Mouse (Mus musculus) embryonic facial prominence, embryonic 15.5 days (tissue): ENCODE measurements around the gene Ugt1a5. TPM values are rescaled to one million over a fixed set of nuclear protein-coding genes. Genes with fewer than 3 reads are reported as not detected.

Experiments
- ATAC-seq: fragments of 200-750 bp; cut with Nextera tagmentation; 2 replicates; pipeline ENCODE4 v1.8.0; 2017; ENCODE audit warnings: low read depth, moderate TSS enrichment; ENCODE audit not compliant: insufficient number of reproducible peaks, low FRiP score, low TSS enrichment
- H3K27ac ChIP-seq: fragments of 300-500 bp; sonication (generic); replicated peaks from 2 replicates; pipeline ENCODE4 v1.5.1; 2015; ENCODE audit warnings: mild to moderate bottlenecking, inconsistent platforms
- H3K27me3 ChIP-seq: fragments of 300-500 bp; sonication (generic); 2 replicates; pipeline ENCODE4 v1.6.1; 2015; ENCODE audit warnings: inconsistent platforms
- H3K36me3 ChIP-seq: fragments of 300-500 bp; sonication (generic); 2 replicates; pipeline ENCODE4 v1.6.1; 2015; ENCODE audit warnings: mild to moderate bottlenecking, inconsistent platforms
- H3K4me1 ChIP-seq: fragments of 300-500 bp; sonication (generic); 2 replicates; pipeline ENCODE4 v1.6.1; 2015; ENCODE audit warnings: inconsistent platforms
- H3K4me2 ChIP-seq: fragments of 300-500 bp; sonication (generic); replicated peaks from 2 replicates; pipeline ENCODE4 v1.6.1; 2015; ENCODE audit warnings: mild to moderate bottlenecking, inconsistent platforms
- H3K4me3 ChIP-seq: fragments of 300-500 bp; sonication (generic); replicated peaks from 2 replicates; pipeline ENCODE4 v1.5.1; 2015; ENCODE audit warnings: mild to moderate bottlenecking, inconsistent platforms
- H3K9ac ChIP-seq: fragments of 300-500 bp; sonication (generic); 2 replicates; pipeline ENCODE4 v1.6.1; 2015; ENCODE audit warnings: inconsistent platforms
- H3K9me3 ChIP-seq: fragments of 300-500 bp; sonication (generic); replicated peaks from 2 replicates; pipeline ENCODE4 v1.6.1; 2016; ENCODE audit warnings: inconsistent platforms
- WGBS: fragments of 180-500 bp; shearing (Covaris S2); methylation state at CpG from one replicate; pipeline ENCODE4 v1.1.7; 2015; 5-methylcytosine and 5-hydroxymethylcytosine counted together
- polyA plus RNA-seq: library from polyadenylated mRNA; unstranded; fragments of >200 nt; fragmentation: Nextera tagmentation; extraction: Ambion mirVana; gene quantifications from 2 replicates; pipeline ENCODE4 v1.2.1, GENCODE M21; 2015

Gene Ugt1a5
- polyA plus RNA-seq, 1 experiment from 2014 or later: not detected

DNA sequence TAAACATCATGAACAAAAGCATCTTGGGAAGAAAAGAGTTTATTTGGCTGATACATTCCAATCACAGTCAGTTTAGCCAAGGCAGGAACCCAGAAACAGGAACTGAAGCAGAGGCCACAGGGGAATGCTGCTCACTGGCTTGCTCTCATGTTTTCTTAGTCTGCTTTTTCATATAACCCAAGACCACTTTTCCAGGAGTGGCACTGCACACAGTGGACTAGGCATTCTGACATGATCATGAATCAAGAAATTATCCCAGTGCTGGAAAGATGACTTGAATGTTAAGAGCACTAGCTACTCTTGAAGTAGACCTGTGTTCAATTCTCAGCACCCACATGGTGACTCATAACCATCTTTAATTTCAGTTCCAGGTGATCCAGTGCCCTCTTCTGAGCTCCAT, 59.9 kb downstream of the Ugt1a5 start:
- H3K4me3 ChIP-seq: no peak overlapping the region
- H3K9me3 ChIP-seq: peaks cover 48% of the 10 kb centered on the region
- no peak for ATAC-seq

GRCm38 (mm10) chr1:88226670-88227379, 61.0 kb downstream of the Ugt1a5 start, which contains the start of gene Mroh2a:
Gene Mroh2a (plus strand): TSS chr1:88226986.
- no peak for ATAC-seq
- no peak within 1 kb of the TSS for H3K27ac ChIP-seq
- peaks cover 58% of the 10 kb centered on the region for H3K9me3 ChIP-seq

More for the DNA sequence above, 59.9 kb downstream of the Ugt1a5 start:
- Histone ChIP-seq H3K27me3 (no peaks in the 10 kb centered on the region), H3K4me2 (no peak overlapping the region), H3K27ac (no peak overlapping the region), H3K4me1 (no peaks in the 10 kb centered on the region), H3K9ac (no peak overlapping the region), H3K36me3 (no peaks in the 10 kb centered on the region)

DNA sequence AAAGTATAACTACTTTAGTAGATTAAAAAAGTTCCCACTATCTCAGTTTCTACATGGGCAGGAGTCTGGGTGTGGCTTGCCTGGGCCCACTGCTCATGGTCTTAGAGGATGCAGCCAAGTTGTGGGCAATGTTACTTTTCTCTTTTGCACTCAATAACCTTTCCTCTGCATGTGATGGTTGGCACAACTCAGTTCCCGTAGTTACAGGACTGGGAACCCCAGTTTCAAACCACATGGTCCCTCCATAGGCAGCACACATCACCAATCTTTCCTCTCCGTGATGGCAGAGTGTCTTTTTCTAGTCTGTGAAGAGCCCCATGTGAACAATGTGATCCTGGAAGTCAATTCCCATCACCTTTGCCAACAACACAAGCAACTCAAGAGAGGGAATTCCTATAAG, 61.7 kb downstream of the Ugt1a5 start:
- ATAC-seq: no peak
- no peaks in the 10 kb centered on the region for H3K4me1 ChIP-seq
- no peak overlapping the region for H3K9ac ChIP-seq
- H3K27ac ChIP-seq: no peak overlapping the region
- H3K9me3 ChIP-seq: peaks cover 65% of the 10 kb centered on the region
- H3K4me2 ChIP-seq: no peak overlapping the region
- H3K27me3 ChIP-seq: no peaks in the 10 kb centered on the region
- no peaks in the 10 kb centered on the region for H3K36me3 ChIP-seq
- H3K4me3 ChIP-seq: no peak overlapping the region
- 58% methylated on average over 2 of the region's 2 CpGs for WGBS

More at GRCm38 (mm10) chr1:88226670-88227379, 61.0 kb downstream of the Ugt1a5 start, which contains the start of gene Mroh2a:
- Histone ChIP-seq H3K27me3 (no peaks in the 10 kb centered on the region), H3K4me2 (no peak within 1 kb of the TSS), H3K9ac (no peak within 1 kb of the TSS), H3K36me3 (no peaks in the 10 kb centered on the region), H3K4me1 (no peaks in the 10 kb centered on the region), H3K4me3 (no peak within 1 kb of the TSS)
- 53% methylated on average over 5 of the region's 5 CpGs for WGBS

- no peak overlapping the region for H3K9ac ChIP-seq
- ATAC-seq: no peak
- WGBS: 68% methylated on average over 7 of the region's 7 CpGs
- no peak overlapping the region for H3K27ac ChIP-seq
- peaks cover 71% of the 10 kb centered on the region for H3K9me3 ChIP-seq
- no peaks in the 10 kb centered on the region for H3K4me1 ChIP-seq
- H3K27me3 ChIP-seq: no peaks in the 10 kb centered on the region
- no peak overlapping the region for H3K4me3 ChIP-seq
- H3K4me2 ChIP-seq: no peak overlapping the region
- H3K36me3 ChIP-seq: no peaks in the 10 kb centered on the region
Observed at GRCm38 (mm10) chr1:88228121-88228520, 62.3 kb downstream of the Ugt1a5 start.

GRCm38 (mm10) chr1:88229566-88229965, 63.8 kb downstream of the Ugt1a5 start:
- Histone ChIP-seq H3K4me3 (no peak overlapping the region), H3K27me3 (no peaks in the 10 kb centered on the region), H3K27ac (no peak overlapping the region), H3K9me3 (peaks cover 78% of the 10 kb centered on the region), H3K4me2 (no peak overlapping the region), H3K9ac (no peak overlapping the region), H3K36me3 (no peaks in the 10 kb centered on the region), H3K4me1 (no peaks in the 10 kb centered on the region)
- 79% methylated on average over 3 of the region's 3 CpGs for WGBS
- ATAC-seq: no peak

DNA sequence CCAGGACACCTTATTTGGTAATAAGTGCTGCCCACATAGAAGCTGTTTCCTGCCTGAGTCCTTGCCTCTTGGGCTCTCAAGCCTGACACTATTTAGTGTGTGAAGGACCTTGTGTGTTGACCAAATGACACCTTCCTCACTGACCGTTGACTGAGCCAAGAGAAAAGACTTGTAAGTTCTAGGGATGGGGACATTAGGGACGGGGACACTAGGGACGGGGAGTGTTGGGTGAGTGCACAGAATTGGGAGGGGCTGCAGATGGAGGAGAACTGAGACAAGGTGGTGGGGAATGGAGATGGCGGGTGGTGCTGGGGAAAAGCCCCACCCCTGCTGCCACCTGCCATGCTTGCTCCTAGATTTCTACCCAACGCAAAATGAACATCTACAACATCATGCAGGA, 64.2 kb downstream of the Ugt1a5 start:
- no peaks in the 10 kb centered on the region for H3K27me3 ChIP-seq
- 84% methylated on average over 5 of the region's 5 CpGs for WGBS
- H3K4me1 ChIP-seq: no peaks in the 10 kb centered on the region
- H3K4me2 ChIP-seq: no peak overlapping the region
- H3K9ac ChIP-seq: no peak overlapping the region
- H3K4me3 ChIP-seq: no peak overlapping the region
- H3K9me3 ChIP-seq: peaks cover 79% of the 10 kb centered on the region
- ATAC-seq: no peak
- H3K36me3 ChIP-seq: no peaks in the 10 kb centered on the region
- no peak overlapping the region for H3K27ac ChIP-seq

DNA sequence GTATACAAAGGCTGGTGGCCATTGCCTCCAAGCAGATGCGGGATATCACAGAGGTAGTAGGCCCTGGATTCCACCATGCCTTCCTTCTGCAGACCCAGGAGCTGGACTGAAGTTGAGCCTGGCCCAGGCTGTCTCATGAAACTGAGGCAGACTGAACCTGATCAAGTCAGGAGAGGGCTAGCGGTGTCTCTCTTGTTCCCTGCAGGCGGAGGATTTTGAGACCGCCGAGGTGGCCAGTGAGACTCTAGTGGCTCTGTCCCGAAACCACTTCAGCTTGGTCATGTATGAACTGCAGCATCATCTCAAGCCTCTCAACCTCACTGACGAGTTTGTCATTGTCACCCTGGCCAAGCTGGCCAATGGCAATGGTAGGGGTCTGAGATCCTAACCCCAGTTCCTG, 64.6 kb downstream of the Ugt1a5 start:
- Histone ChIP-seq H3K9ac (no peak overlapping the region), H3K27ac (no peak overlapping the region), H3K27me3 (no peaks in the 10 kb centered on the region), H3K36me3 (no peaks in the 10 kb centered on the region), H3K4me3 (no peak overlapping the region), H3K4me1 (no peaks in the 10 kb centered on the region), H3K4me2 (no peak overlapping the region), H3K9me3 (peaks cover 82% of the 10 kb centered on the region)
- ATAC-seq: no peak
- WGBS: 69% methylated on average over 7 of the region's 7 CpGs

DNA sequence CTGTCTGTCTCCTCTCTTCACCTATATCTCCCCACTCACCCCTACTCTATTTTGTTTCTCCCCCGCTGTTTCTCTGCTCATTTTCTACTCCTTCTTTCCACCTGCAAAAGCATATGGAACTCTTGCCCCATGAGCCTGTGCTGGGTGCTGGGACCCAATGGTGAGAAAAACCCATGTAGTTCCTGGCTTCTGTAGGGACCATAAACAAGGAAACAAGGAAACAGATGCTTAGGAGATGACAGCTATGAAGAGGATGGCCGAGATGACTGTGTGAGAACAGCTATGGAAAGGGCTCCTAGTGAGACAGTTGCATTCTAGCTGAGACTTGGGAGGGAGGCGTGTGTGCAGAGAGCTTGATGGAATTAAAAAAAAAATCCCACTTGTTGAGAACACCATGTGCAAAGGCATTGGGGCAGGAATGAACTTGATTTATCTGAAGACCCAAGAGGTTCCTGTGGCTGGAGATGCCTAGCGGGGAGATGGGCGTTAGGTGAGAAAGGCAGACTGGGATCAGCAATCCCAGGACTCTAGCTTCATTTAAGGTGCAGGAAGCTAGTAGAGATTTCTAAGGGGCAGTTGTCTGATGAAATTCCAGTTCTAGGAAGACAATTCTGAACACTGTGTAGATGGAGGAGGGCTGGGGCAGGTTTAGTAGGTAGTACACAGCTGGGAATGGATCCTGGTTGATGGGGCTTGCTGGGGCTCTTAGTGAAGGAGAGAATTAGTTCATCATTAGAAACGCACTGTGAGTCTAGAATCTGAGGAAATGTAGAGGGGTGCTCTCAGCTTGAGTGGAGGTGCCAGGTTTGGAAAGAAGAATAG, 65.4 kb downstream of the Ugt1a5 start:
- ATAC-seq: no peak
- 75% methylated on average over 6 of the region's 6 CpGs for WGBS
- H3K27me3 ChIP-seq: no peaks in the 10 kb centered on the region

GRCm38 (mm10) chr1:88231803-88232499, 66.1 kb downstream of the Ugt1a5 start:
- H3K27me3 ChIP-seq: no peaks in the 10 kb centered on the region
- no peak overlapping the region for H3K9ac ChIP-seq
- H3K36me3 ChIP-seq: no peaks in the 10 kb centered on the region
- no peak overlapping the region for H3K4me3 ChIP-seq
- no peak overlapping the region for H3K27ac ChIP-seq
- ATAC-seq: no peak
- WGBS: 63% methylated on average over 7 of the region's 7 CpGs
- peaks cover 76% of the 10 kb centered on the region for H3K9me3 ChIP-seq
- no peaks in the 10 kb centered on the region for H3K4me1 ChIP-seq
- no peak overlapping the region for H3K4me2 ChIP-seq

More for the DNA sequence above, 65.4 kb downstream of the Ugt1a5 start:
- Histone ChIP-seq H3K36me3 (no peaks in the 10 kb centered on the region), H3K9me3 (peaks cover 83% of the 10 kb centered on the region), H3K4me2 (no peak overlapping the region), H3K27ac (no peak overlapping the region), H3K4me1 (no peaks in the 10 kb centered on the region), H3K9ac (no peak overlapping the region), H3K4me3 (no peak overlapping the region)

DNA sequence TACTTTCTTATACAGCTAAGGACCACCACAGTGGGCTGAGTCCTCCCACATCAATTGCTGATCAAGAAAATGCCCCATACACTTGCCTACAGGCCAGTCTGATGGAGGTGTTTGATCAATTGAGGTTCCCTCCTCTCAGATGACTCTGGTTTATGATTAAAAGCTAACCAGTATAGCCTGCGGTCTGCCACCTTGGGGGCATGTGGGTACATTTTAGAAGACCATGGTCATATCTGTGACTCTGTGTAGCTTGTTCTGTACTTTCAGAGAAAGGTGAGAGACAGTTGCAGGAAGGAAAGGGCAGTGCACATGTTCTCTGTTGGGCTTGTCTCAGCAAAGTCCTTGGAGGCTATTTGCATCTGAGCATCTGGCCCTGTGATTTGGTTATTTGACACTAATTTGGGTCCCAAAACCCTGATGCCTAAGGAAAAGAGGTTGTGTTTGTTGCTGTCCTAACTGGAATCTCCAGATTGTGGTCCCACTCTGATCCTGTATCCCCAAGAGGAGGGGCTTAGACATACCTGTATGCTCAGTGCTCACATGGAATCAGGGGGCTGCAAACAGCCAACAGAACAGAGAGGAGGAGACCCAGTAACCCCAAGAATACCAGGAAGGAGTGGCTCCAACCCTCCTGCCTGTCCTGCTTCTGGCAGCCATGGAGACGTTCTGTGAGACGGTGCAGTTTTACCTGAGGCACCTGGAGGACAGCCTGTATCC, 67.0 kb downstream of the Ugt1a5 start:
- Histone ChIP-seq H3K4me2 (no peak overlapping the region), H3K4me3 (no peak overlapping the region), H3K27me3 (no peaks in the 10 kb centered on the region), H3K27ac (no peak overlapping the region), H3K9ac (no peak overlapping the region), H3K36me3 (no peaks in the 10 kb centered on the region), H3K4me1 (no peaks in the 10 kb centered on the region), H3K9me3 (peaks cover 77% of the 10 kb centered on the region)
- 53% methylated on average over 3 of the region's 3 CpGs for WGBS
- ATAC-seq: no peak
